In the genomic region with DNA sequence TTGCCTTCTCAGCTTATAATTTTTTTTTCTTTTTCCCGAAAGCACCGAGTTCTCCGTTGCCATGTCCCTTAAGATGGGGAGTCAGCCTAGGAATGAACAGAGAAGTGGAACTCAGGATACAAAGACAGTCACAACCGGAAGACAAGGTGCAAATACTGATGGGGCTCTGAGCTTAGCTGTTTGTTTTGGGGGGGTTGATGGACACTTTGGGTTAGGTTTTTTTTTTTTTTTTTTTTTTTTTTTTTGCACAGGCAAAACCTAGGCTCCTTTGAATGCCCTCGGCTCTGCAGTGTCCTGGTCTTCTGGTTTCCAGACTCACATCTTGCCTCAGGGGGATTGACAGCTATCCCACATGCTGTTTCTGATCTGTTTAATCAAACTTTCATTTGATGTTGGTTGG, we compare ENCODE assay signal across 21 mouse cellular contexts.
DNase-seq lines count a peak whose midpoint lies in the region; ATAC-seq and TF ChIP-seq lines count a peak whose summit lies in the region.
"Had no signal": no experiment of that assay in that cellular context is flagged by ENCODE, and none has a peak within 500 bp of the region (broad histone marks: within the 10 kb centered on the region; RNA-seq: fewer than 3 reads in every experiment).

No protein-coding gene starts in this region.

- no peak overlapping the region for H3K9ac ChIP-seq in limb, embryonic 14.5 days (ENCODE audit: low read depth, low read length, severe bottlenecking)
- peak overlapping the region; percentile 3; the same call in 1 of the 2 replicates for H3K9ac ChIP-seq in MEL (ENCODE audit: control insufficient read depth, low read depth, low read length, poor library complexity, severe bottlenecking)
- H3K9ac ChIP-seq in stomach, postnatal 0 days (ENCODE audit: low read length), result no peak overlapping the region
- H3K9ac ChIP-seq: forebrain, embryonic 13.5 days; heart, embryonic 12.5 days; heart, embryonic 15.5 days; hindbrain, embryonic 14.5 days had no signal

- H3K36me3 ChIP-seq in limb, embryonic 14.5 days (ENCODE audit: control insufficient read depth, insufficient read depth, low read length), result no peaks in the 10 kb centered on the region
- H3K36me3 ChIP-seq in limb, embryonic 10.5 days, result no peaks in the 10 kb centered on the region
- H3K36me3 ChIP-seq in MEL (ENCODE audit: control insufficient read depth in 1 of 2, insufficient read depth in 2 of 2, low read length in 2 of 2), result peaks cover 0 to 55% of the 10 kb centered on the region in 2 experiments; a peak in 2 of 4 replicates
- H3K36me3 ChIP-seq in stomach, postnatal 0 days (ENCODE audit: control insufficient read depth, insufficient read depth, low read length), result no peaks in the 10 kb centered on the region
- H3K36me3 ChIP-seq: forebrain, embryonic 10.5 days; G1E; heart, embryonic 12.5 days; heart, embryonic 15.5 days had no signal

- 76% methylated on average over 5 of the region's 5 CpGs for WGBS in limb, embryonic 14.5 days
- WGBS in limb, embryonic 10.5 days, result 87% methylated on average over 5 of the region's 5 CpGs
- 78% methylated on average over 5 of the region's 5 CpGs for WGBS in stomach, postnatal 0 days

- TF ChIP-seq POLR2A in limb, embryonic 14.5 days (IDR thresholded peaks at IDR 0.05; ENCODE audit: borderline replicate concordance, extremely low read depth, insufficient read depth, insufficient read length), result no peak
- no peak for TF ChIP-seq POLR2A in MEL (IDR thresholded peaks at IDR 0.05; ENCODE audit: control insufficient read depth in 1 of 2, insufficient read depth in 1 of 2, low read depth in 1 of 2, low read length in 2 of 2, poor library complexity in 1 of 2)
- no peak for TF ChIP-seq POLR2A in embryonic fibroblast, embryonic 13.5 days (IDR thresholded peaks at IDR 0.05; ENCODE audit: low read depth, low read length)

- ATAC-seq in limb, embryonic 14.5 days (ENCODE audit: low FRiP score, low read depth), result no peak
- no peak for ATAC-seq in stomach, postnatal 0 days (ENCODE audit: low FRiP score, low TSS enrichment)
- ATAC-seq: CD4-positive, CD25-positive, alpha-beta regulatory T cell, adult 4 months; forebrain, embryonic 13.5 days; forebrain, embryonic 16.5 days; inflammation-experienced regulatory T-cells, adult 6 months; intestine, embryonic 16.5 days had no signal

- no peaks in the 10 kb centered on the region for H3K9me3 ChIP-seq in limb, embryonic 14.5 days (ENCODE audit: control insufficient read depth, low read length)
- H3K9me3 ChIP-seq in limb, embryonic 10.5 days (replicated peaks), result no peaks in the 10 kb centered on the region
- no peaks in the 10 kb centered on the region for H3K9me3 ChIP-seq in MEL (replicated peaks; ENCODE audit: insufficient read depth, low read length)
- H3K9me3 ChIP-seq in stomach, postnatal 0 days (ENCODE audit: control insufficient read depth, low read length), result no peaks in the 10 kb centered on the region
- H3K9me3 ChIP-seq: forebrain, embryonic 10.5 days; forebrain, embryonic 13.5 days; G1E; heart, embryonic 12.5 days; heart, embryonic 15.5 days had no signal

- H3K4me2 ChIP-seq in limb, embryonic 14.5 days (replicated peaks; ENCODE audit: low read depth, low read length, severe bottlenecking), result no peak overlapping the region
- no peak overlapping the region for H3K4me2 ChIP-seq in stomach, postnatal 0 days (replicated peaks; ENCODE audit: low read depth)
- H3K4me2 ChIP-seq: forebrain, embryonic 13.5 days; heart, embryonic 12.5 days; heart, embryonic 15.5 days; hindbrain, embryonic 14.5 days had no signal

- H3K4me3 ChIP-seq in limb, embryonic 14.5 days (replicated peaks; ENCODE audit: low read length), result no peak overlapping the region
- H3K4me3 ChIP-seq in limb, embryonic 10.5 days, result no peak overlapping the region
- H3K4me3 ChIP-seq in MEL (ENCODE audit: control insufficient read depth in 1 of 2, insufficient read depth in 1 of 2, low read depth in 2 of 2, low read length in 2 of 2), result peak overlapping the region in 1 of 2 experiments; percentile 59; a peak in 2 of 4 replicates
- H3K4me3 ChIP-seq in embryonic fibroblast, embryonic 13.5 days (ENCODE audit: insufficient read depth, low read length), result no peak overlapping the region
- no peak overlapping the region for H3K4me3 ChIP-seq in stomach, postnatal 0 days (ENCODE audit: low read depth, low read length)
- H3K4me3 ChIP-seq: forebrain, embryonic 10.5 days; forebrain, embryonic 13.5 days; heart, embryonic 12.5 days; heart, embryonic 15.5 days had no signal

- intact Hi-C loops in gastrocnemius, postnatal 14 days (cut with DNase I; ENCODE audit: low total_unique reads), result no loop called here

- H3K79me2 ChIP-seq in MEL (ENCODE audit: control insufficient read depth, insufficient read depth, low read length, poor library complexity), result no peaks in the 10 kb centered on the region

- H3K4me1 ChIP-seq in limb, embryonic 14.5 days (ENCODE audit: control insufficient read depth, insufficient read depth, low read length), result peaks cover 7% of the 10 kb centered on the region; the same call in 1 of the 2 replicates
- H3K4me1 ChIP-seq in limb, embryonic 10.5 days, result no peaks in the 10 kb centered on the region
- H3K4me1 ChIP-seq in MEL (ENCODE audit: control insufficient read depth in 1 of 2, insufficient read depth in 2 of 2, low read length in 2 of 2), result peaks cover 40 to 51% of the 10 kb centered on the region in 2 experiments
- H3K4me1 ChIP-seq in embryonic fibroblast, embryonic 13.5 days (ENCODE audit: control insufficient read depth, insufficient read depth, low read length), result 0 out of 2 replicates have a peak, but pooled peaks cover 2% of the 10 kb centered on the region
- H3K4me1 ChIP-seq in stomach, postnatal 0 days (replicated peaks; ENCODE audit: control insufficient read depth, insufficient read depth), result no peaks in the 10 kb centered on the region
- H3K4me1 ChIP-seq: forebrain, embryonic 10.5 days; forebrain, embryonic 13.5 days; heart, embryonic 12.5 days; heart, embryonic 15.5 days had no signal

- no peak for DNase-seq in limb, embryonic 14.5 days (ENCODE audit: low spot score)
- no peak for DNase-seq in limb, embryonic 10.5 days (ENCODE audit: low spot score)
- no peak for DNase-seq in MEL (ENCODE audit: low read depth, low spot score)
- DNase-seq in stomach, postnatal 0 days (ENCODE audit: low spot score), result no peak
- DNase-seq in ovary, postnatal 36 days (ENCODE audit: low spot score), result no peak
- DNase-seq in gastrocnemius, postnatal 14 days, result no peak
- DNase-seq in testis, postnatal 14 days (ENCODE audit: low spot score), result no peak
- DNase-seq: adrenal gland, adult 8-10 months; embryo, embryonic 11 days had no signal

- H3K27me3 ChIP-seq in limb, embryonic 14.5 days (ENCODE audit: control insufficient read depth, insufficient read depth, low read length), result no peaks in the 10 kb centered on the region
- H3K27me3 ChIP-seq in limb, embryonic 10.5 days (ENCODE audit: low read depth, poor library complexity, severe bottlenecking), result no peaks in the 10 kb centered on the region
- H3K27me3 ChIP-seq in MEL (ENCODE audit: control insufficient read depth in 1 of 2, insufficient read depth in 2 of 2, low read length in 2 of 2), result no peaks in the 10 kb centered on the region
- H3K27me3 ChIP-seq in stomach, postnatal 0 days (ENCODE audit: control insufficient read depth, insufficient read depth, low read length), result no peaks in the 10 kb centered on the region
- H3K27me3 ChIP-seq: forebrain, embryonic 13.5 days; heart, embryonic 12.5 days; heart, embryonic 15.5 days had no signal

- H3K27ac ChIP-seq in limb, embryonic 14.5 days (replicated peaks; ENCODE audit: low read depth, low read length), result 0 out of 2 replicates have a peak overlapping the region, but pooled peaks have one; percentile 19
- no peak overlapping the region for H3K27ac ChIP-seq in limb, embryonic 10.5 days
- no peak overlapping the region; the same call in 1 of the 2 replicates for H3K27ac ChIP-seq in MEL (ENCODE audit: control insufficient read depth, low read depth, low read length)
- H3K27ac ChIP-seq in embryonic fibroblast, embryonic 13.5 days (ENCODE audit: insufficient read depth, low read length), result peak overlapping the region; percentile 36; the same call in 1 of the 2 replicates
- H3K27ac ChIP-seq in stomach, postnatal 0 days (replicated peaks), result peak overlapping the region; percentile 40; the same call in 1 of the 2 replicates
- H3K27ac ChIP-seq: forebrain, embryonic 13.5 days; heart, embryonic 15.5 days; hindbrain, embryonic 14.5 days; hindbrain, postnatal 0 days had no signal

- TF ChIP-seq EP300 in MEL (IDR thresholded peaks at IDR 0.05; ENCODE audit: low read depth in 1 of 2, low read length in 2 of 2), result no peak
- no peak for TF ChIP-seq EP300 in stomach, postnatal 0 days (optimal IDR thresholded peaks at IDR 0.05)

- TF ChIP-seq CTCF in MEL (IDR thresholded peaks at IDR 0.05 in 2 of 3, conservative IDR thresholded peaks at IDR 0.05 in 1 of 3; ENCODE audit: control insufficient read depth in 1 of 3, insufficient read depth in 1 of 3, low read depth in 2 of 3, low read length in 3 of 3, poor library complexity in 1 of 3, severe bottlenecking in 1 of 3), result no peak
- no peak for TF ChIP-seq CTCF in embryonic fibroblast, embryonic 13.5 days (IDR thresholded peaks at IDR 0.05; ENCODE audit: borderline replicate concordance, insufficient read depth, low read length)
- no peak for TF ChIP-seq CTCF in stomach, postnatal 0 days (IDR thresholded peaks at IDR 0.05; ENCODE audit: low read depth)

- TF ChIP-seq RAD21 in MEL (IDR thresholded peaks at IDR 0.05; ENCODE audit: low read depth, low read length), result no peak

TF ChIP-seq in MEL, 35 proteins besides CTCF, POLR2A, EP300 and RAD21:
- no peak for TF ChIP-seq MAFK (IDR thresholded peaks at IDR 0.05; ENCODE audit: borderline replicate concordance, low read depth, low read length)
- no peak for TF ChIP-seq MYC (IDR thresholded peaks at IDR 0.05; ENCODE audit: low read depth, low read length)
- no peak for TF ChIP-seq ZMIZ1 (IDR thresholded peaks at IDR 0.05; ENCODE audit: low read depth, low read length)
- no peak for TF ChIP-seq TBP (IDR thresholded peaks at IDR 0.05; ENCODE audit: low read depth, low read length)
- TF ChIP-seq GABPA (IDR thresholded peaks at IDR 0.05; ENCODE audit: low read depth, low read length), result no peak
- TF ChIP-seq ZNF384 (IDR thresholded peaks at IDR 0.05; ENCODE audit: low read depth, low read length), result peak; percentile 72
- no peak for TF ChIP-seq TAL1 (IDR thresholded peaks at IDR 0.05; ENCODE audit: low read length)
- TF ChIP-seq KAT2A (conservative IDR thresholded peaks at IDR 0.05; ENCODE audit: low read depth, low read length), result no peak
- TF ChIP-seq NELFE (IDR thresholded peaks at IDR 0.05; ENCODE audit: low read depth, low read length), result no peak
- TF ChIP-seq POLR2AphosphoS2 (IDR thresholded peaks at IDR 0.05; ENCODE audit: low read length), result no peak
- TF ChIP-seq RCOR1 (IDR thresholded peaks at IDR 0.05; ENCODE audit: low read depth, low read length), result 0 out of 2 replicates have a peak, but pooled peaks have one; percentile 1
- no peak for TF ChIP-seq NRF1 (IDR thresholded peaks at IDR 0.05; ENCODE audit: insufficient read depth, low read depth, low read length, poor library complexity, severe bottlenecking)
- no peak for TF ChIP-seq ZC3H11A (IDR thresholded peaks at IDR 0.05; ENCODE audit: low read depth, low read length)
- no peak for TF ChIP-seq USF1 (IDR thresholded peaks at IDR 0.05; ENCODE audit: low read depth, low read length)

Comparison
In these comparisons a context has a peak if more than half of its experiments do, and no peak if none do; other contexts are left out.
1. H3K27ac ChIP-seq: peak in limb, embryonic 14.5 days (single experiment), embryonic fibroblast, embryonic 13.5 days (single experiment) and stomach, postnatal 0 days (single experiment); none in limb, embryonic 10.5 days (single experiment) and MEL (single experiment).